Mouse (Mus musculus) neural tube, embryonic 14.5 days (tissue): ENCODE results near the gene Amigo2. TPM values are rescaled to one million over a fixed set of nuclear protein-coding genes. Genes with fewer than 3 reads are reported as not detected.
"Not testable (repeated sequence)": the region's sequence is repeated elsewhere in the genome, so short reads cannot be mapped to it uniquely, and the experiment has no call there.

Experiments
- ATAC-seq: fragments of 200-750 bp; cut with Nextera tagmentation; 2 replicates; pipeline ENCODE4 v1.8.0; 2017; ENCODE audit warnings: low read depth, mild to moderate bottlenecking, moderate TSS enrichment, moderate library complexity
- H3K27ac ChIP-seq: fragments of 300-500 bp; sonication (generic); 2 replicates; pipeline ENCODE4 v1.5.1; 2014; ENCODE audit warnings: low read depth, mild to moderate bottlenecking, control low read depth, low read length, moderate library complexity, mixed read lengths
- H3K27me3 ChIP-seq: fragments of 300-500 bp; sonication (generic); 2 replicates; pipeline ENCODE4 v1.6.1; 2014; ENCODE audit warnings: low read length; ENCODE audit not compliant: control insufficient read depth, insufficient read depth
- H3K36me3 ChIP-seq: fragments of 300-500 bp; sonication (generic); 2 replicates; pipeline ENCODE4 v1.6.1; 2014; ENCODE audit warnings: low read length, mixed read lengths; ENCODE audit not compliant: control insufficient read depth, insufficient read depth
- H3K4me1 ChIP-seq: fragments of 300-500 bp; sonication (generic); 2 replicates; pipeline ENCODE4 v1.6.1; 2014; ENCODE audit warnings: low read length; ENCODE audit not compliant: control insufficient read depth, insufficient read depth
- H3K4me2 ChIP-seq: fragments of 300-500 bp; sonication (generic); 2 replicates; pipeline ENCODE4 v1.6.1; 2014; ENCODE audit warnings: mild to moderate bottlenecking, low read depth, low read length, control low read depth
- H3K4me3 ChIP-seq: fragments of 300-500 bp; sonication (generic); 2 replicates; pipeline ENCODE4 v1.5.1; 2014; ENCODE audit warnings: low read depth, low read length, control low read depth, mixed read lengths
- H3K9ac ChIP-seq: fragments of 300-500 bp; sonication (generic); replicated peaks from 2 replicates; pipeline ENCODE4 v1.6.1; 2014; ENCODE audit warnings: low read depth, mild to moderate bottlenecking, control low read depth, low read length, mixed read lengths
- H3K9me3 ChIP-seq: fragments of 300-500 bp; sonication (generic); 2 replicates; pipeline ENCODE4 v1.6.1; 2016; ENCODE audit warnings: low read length; ENCODE audit not compliant: control insufficient read depth
- WGBS: fragments of 180-500 bp; shearing (Covaris S2); extraction: QIAGEN DNeasy Blood & Tissue Kit; methylation state at CpG from one replicate; pipeline ENCODE4 v1.1.7; 2014; 5-methylcytosine and 5-hydroxymethylcytosine counted together
- polyA plus RNA-seq: library from polyadenylated mRNA; unstranded; fragments of >200 nt; fragmentation: Nextera tagmentation; extraction: Ambion mirVana; gene quantifications from 2 replicates; pipeline ENCODE4 v1.2.1, GENCODE M21; 2014

Amigo2 gene
- polyA plus RNA-seq, 1 experiment from 2014 or later: 8.5 TPM

DNA sequence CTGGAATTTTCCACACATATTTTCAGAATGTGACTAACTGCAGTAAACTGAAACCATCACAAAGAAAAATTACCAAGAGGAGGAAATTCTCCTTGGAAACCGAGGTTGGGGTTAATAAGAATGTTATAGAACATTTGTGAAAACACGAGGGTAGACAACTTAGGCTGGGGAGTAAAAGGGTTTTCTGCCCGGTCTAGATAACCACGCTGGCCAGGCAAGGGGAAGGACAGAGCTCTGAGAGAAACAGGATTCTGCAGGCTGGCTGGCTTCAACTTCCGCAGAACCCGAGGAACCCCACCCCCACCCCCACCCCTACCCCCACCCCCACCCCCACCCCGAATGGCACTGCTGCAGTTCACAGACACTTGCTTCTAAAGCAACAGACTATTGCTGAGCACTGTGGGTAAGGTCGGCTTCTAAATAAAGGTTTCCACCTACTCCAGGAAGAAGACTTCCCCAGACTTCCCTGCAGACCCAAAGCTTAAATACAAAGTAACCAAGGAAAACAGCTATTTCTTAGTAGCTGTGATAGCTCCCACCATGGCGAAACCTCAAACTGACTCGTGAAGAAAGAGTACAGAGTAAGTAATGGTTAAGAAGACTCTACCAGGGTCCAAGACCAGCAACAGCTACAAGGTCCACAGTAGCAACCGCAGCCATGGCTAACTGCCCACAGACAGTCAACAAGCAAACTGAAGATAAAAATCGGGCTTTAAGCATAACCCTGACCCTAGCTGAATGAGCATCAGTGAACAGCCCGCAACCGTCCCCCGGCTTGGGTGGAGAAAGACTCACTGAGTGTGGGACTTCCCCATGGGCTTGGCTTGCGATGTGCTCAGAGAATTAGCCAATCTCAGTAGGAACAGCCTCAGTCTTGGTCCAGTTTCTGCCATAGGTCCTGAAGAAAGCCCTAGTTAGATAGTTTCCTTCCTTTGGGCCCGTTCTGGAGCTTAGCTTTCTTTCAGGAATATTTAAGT is 34.3 kb downstream of the Amigo2 start:
- ATAC-seq: no peak
- WGBS: 84% methylated on average over 17 of the region's 17 CpGs
- Histone ChIP-seq H3K4me2 (no peak overlapping the region), H3K36me3 (no peaks in the 10 kb centered on the region), H3K4me1 (no peaks in the 10 kb centered on the region), H3K27me3 (no peaks in the 10 kb centered on the region), H3K27ac (no peak overlapping the region), H3K4me3 (no peak overlapping the region), H3K9ac (no peak overlapping the region), H3K9me3 (no peaks in the 10 kb centered on the region)

DNA sequence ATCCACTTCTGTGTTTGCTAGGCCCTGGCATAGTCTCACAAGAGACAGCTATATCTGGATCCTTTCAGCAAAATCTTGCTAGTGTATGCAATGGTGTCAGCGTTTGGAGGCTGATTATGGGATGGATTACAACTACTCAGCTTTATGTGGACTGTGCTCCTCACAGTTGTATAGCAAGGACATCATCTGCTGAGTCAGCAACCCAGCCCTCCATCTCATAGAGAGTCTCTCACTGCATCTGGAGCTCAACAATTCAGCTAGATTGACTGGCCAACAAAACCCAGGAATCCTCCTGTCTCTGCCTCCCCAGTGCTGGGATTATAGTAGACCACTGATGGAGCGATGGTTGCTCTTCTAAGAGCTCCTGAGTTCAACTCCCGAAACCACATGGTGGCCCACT is 37.3 kb downstream of the Amigo2 start:
- 80% methylated on average over 3 of the region's 3 CpGs for WGBS
- not testable (repeated sequence) for H3K27me3 ChIP-seq, H3K9me3 ChIP-seq, H3K4me2 ChIP-seq, ATAC-seq, H3K9ac ChIP-seq, H3K36me3 ChIP-seq, H3K27ac ChIP-seq, H3K4me1 ChIP-seq, H3K4me3 ChIP-seq

DNA sequence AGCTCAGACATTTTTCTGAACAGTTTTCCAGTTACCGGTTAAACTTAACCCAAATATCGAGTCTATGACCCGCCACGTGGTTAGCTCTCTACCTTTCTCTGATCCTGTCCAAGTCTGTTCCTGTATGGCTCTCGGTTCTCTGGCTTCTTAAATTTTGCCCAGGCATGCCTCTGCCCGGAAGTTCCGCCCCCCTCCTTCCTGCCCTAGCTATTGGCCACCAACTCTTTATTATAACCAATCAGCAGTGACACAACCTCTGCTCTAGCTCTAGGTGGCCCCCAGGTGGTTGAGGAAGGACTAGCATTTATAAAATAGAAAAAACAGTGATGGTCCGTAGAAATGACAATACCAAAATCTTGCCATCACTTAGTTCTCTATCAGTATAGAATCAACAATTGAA is 40.6 kb downstream of the Amigo2 start:
- no peaks in the 10 kb centered on the region for H3K4me1 ChIP-seq
- no peak overlapping the region for H3K4me2 ChIP-seq
- no peak overlapping the region for H3K27ac ChIP-seq
- no peak overlapping the region for H3K4me3 ChIP-seq
- H3K9ac ChIP-seq: no peak overlapping the region
- ATAC-seq: no peak
- H3K36me3 ChIP-seq: no peaks in the 10 kb centered on the region
- H3K27me3 ChIP-seq: no peaks in the 10 kb centered on the region
- H3K9me3 ChIP-seq: no peaks in the 10 kb centered on the region
- WGBS: 96% methylated on average over 8 of the region's 8 CpGs

DNA sequence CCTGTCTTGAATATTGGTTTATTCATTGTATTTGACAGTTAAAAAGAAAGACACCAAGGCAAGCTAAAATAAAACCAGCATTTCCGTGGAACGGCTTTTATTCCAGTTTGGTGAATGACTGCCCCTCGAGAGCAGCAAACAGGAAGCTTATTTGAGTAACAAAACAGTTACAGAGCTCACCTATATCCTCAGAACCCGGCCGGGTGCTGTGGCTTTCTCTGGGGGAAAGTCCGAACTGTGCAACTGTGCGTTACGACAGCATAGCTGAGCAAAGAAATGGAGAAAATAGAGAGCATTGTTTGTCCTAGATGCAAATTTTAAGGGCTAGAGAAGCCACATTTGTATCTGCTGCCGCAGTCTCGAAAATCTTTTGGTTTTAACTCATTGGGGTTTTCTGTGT is 41.3 kb downstream of the Amigo2 start:
- H3K4me3 ChIP-seq: no peak overlapping the region
- WGBS: 79% methylated on average over 10 of the region's 10 CpGs
- no peaks in the 10 kb centered on the region for H3K27me3 ChIP-seq
- no peak overlapping the region for H3K27ac ChIP-seq
- no peaks in the 10 kb centered on the region for H3K4me1 ChIP-seq
- H3K9ac ChIP-seq: no peak overlapping the region
- H3K4me2 ChIP-seq: no peak overlapping the region
- ATAC-seq: no peak
- H3K36me3 ChIP-seq: no peaks in the 10 kb centered on the region
- H3K9me3 ChIP-seq: no peaks in the 10 kb centered on the region

DNA sequence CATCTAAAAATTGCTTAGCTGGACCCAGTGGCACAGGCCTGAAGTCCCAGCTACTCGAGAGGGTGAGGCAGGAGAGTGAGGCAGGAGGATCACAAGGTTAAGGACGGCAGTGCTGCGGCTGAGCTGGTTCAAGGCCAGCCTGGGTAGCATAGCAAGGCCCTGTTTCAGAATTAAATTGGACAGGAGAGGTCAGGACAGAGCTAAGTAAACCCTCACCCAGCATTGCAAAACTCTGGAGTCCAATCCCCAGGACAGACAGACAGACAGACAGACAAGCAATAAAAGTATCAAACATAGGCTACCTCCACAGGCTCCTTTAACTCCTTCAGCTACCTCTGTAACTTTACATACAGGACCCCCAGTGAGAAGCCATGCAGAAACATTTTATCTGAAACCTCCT is 42.2 kb downstream of the Amigo2 start:
- 86% methylated on average over 3 of the region's 3 CpGs for WGBS
- no peaks in the 10 kb centered on the region for H3K4me1 ChIP-seq
- no peaks in the 10 kb centered on the region for H3K27me3 ChIP-seq
- H3K36me3 ChIP-seq: no peaks in the 10 kb centered on the region
- no peak for ATAC-seq
- no peak overlapping the region for H3K4me3 ChIP-seq
- no peaks in the 10 kb centered on the region for H3K9me3 ChIP-seq
- no peak overlapping the region for H3K27ac ChIP-seq
- no peak overlapping the region for H3K9ac ChIP-seq
- H3K4me2 ChIP-seq: no peak overlapping the region

DNA sequence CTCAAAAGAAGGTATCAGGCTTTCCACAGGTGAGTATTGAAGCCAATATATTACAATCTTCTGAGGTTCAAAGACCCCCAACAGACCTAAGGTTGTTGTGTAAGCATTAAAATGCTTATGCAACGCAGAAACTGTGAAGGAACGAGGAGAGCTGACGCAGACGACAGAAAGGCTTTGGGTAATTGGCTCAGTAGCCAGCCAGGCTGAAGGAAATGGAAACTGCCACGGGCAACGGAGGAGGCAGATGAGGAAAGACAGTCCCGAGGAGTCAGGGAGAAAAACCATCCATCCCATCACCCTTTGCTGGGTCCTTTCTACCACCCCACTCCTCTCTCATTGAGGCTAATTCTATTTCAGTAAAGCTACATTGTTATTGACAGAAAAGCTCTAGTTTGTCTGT is 50.4 kb downstream of the Amigo2 start:
- H3K27me3 ChIP-seq: no peaks in the 10 kb centered on the region
- no peaks in the 10 kb centered on the region for H3K9me3 ChIP-seq
- no peaks in the 10 kb centered on the region for H3K4me1 ChIP-seq
- H3K4me3 ChIP-seq: no peak overlapping the region
- no peak overlapping the region for H3K27ac ChIP-seq
- no peak overlapping the region for H3K9ac ChIP-seq
- H3K36me3 ChIP-seq: no peaks in the 10 kb centered on the region
- no peak for ATAC-seq
- H3K4me2 ChIP-seq: no peak overlapping the region
- 79% methylated on average over 7 of the region's 7 CpGs for WGBS

DNA sequence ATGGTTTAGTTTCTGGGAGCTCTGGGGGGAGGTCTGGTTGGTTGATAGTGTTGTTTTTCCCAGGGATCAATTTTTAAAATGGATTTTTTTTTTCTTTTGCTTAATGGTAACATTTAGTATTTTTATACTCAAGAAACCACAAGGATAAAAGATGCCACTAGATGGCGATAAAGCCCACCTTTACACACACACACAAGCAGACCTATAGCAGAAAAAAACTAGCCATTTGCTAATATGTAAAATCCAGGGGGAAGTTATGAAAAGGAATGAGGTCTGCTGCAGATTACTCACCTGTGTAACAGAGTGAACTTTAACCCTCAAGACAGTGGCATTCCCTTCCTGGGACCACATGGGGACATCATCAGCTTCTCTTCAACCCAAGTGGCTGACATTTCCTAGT is 51.5 kb downstream of the Amigo2 start:
- no peaks in the 10 kb centered on the region for H3K27me3 ChIP-seq
- no peak overlapping the region for H3K9ac ChIP-seq
- whole genome bisulfite sequencing: 0% methylated on average over 1 of the region's 1 CpGs
- no peaks in the 10 kb centered on the region for H3K9me3 ChIP-seq
- H3K36me3 ChIP-seq: no peaks in the 10 kb centered on the region
- H3K27ac ChIP-seq: no peak overlapping the region
- H3K4me2 ChIP-seq: no peak overlapping the region
- H3K4me3 ChIP-seq: no peak overlapping the region
- ATAC-seq: 0 out of 2 replicates have a peak, but pooled peaks have one; percentile 49
- H3K4me1 ChIP-seq: no peaks in the 10 kb centered on the region

Other genes with a start within 250 kb of the Amigo2 start
- 0.37 and 9.4 TPM in 2 replicates for gene Slc38a4, start 191.3 kb downstream of the Amigo2 start, polyA plus RNA-seq
- gene Pced1b, start 180 bp downstream of the Amigo2 start, polyA plus RNA-seq: 5.5 and 6.7 TPM in 2 replicates